Mouse (Mus musculus): ENCODE measurements around the gene Foxe1. TPM values are rescaled to one million over a fixed set of nuclear protein-coding genes. Genes with fewer than 3 reads are reported as not detected.

Gene Foxe1
- polyA plus RNA-seq, 1 experiment from 2014 or later, result not detected

DNA sequence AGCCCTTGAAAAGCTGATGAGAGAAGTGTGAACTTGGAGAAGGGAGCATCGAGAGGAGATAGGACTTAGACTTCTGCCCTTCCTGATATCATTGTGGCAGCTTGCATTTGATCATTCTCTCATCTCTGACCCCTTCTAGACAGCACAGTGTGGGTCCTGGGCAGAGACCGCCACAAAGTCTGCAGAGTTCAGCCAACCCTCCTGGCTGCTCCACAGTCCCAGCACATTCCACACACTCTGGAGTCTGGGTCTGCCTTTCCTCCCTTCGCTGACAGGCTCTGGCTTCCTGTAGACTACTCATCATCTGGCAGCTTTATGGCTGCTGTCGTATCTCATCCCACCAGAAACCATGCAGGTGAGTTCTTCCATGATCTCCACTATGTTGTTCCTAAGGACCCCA is 20.7 kb upstream of the Foxe1 start:
- 74% methylated on average over 4 of the region's 4 CpGs for WGBS
- no peaks in the 10 kb centered on the region for H3K9me3 ChIP-seq (ENCODE audit: control insufficient read depth, low read length)
- H3K27me3 ChIP-seq (ENCODE audit: control insufficient read depth, insufficient read depth, low read length), result no peaks in the 10 kb centered on the region
- H3K9ac ChIP-seq (replicated peaks; ENCODE audit: low read length), result no peak overlapping the region
- no peak overlapping the region for H3K4me2 ChIP-seq (ENCODE audit: low read length)
- H3K4me1 ChIP-seq (ENCODE audit: control insufficient read depth, insufficient read depth, low read length), result no peaks in the 10 kb centered on the region
- no peaks in the 10 kb centered on the region for H3K36me3 ChIP-seq (ENCODE audit: control insufficient read depth, insufficient read depth, low read length)
- no peak for ATAC-seq (ENCODE audit: low FRiP score, low TSS enrichment)
- no peak for DNase-seq
- no peak overlapping the region for H3K27ac ChIP-seq (replicated peaks; ENCODE audit: low read depth, low read length)
- H3K4me3 ChIP-seq (replicated peaks; ENCODE audit: low read depth, low read length), result no peak overlapping the region

- H3K27me3 ChIP-seq (ENCODE audit: control insufficient read depth, insufficient read depth, low read length), result no peaks in the 10 kb centered on the region
- no peak overlapping the region for H3K9ac ChIP-seq (replicated peaks; ENCODE audit: low read length)
- no peaks in the 10 kb centered on the region for H3K9me3 ChIP-seq (ENCODE audit: control insufficient read depth, low read length)
- H3K36me3 ChIP-seq (ENCODE audit: control insufficient read depth, insufficient read depth, low read length), result no peaks in the 10 kb centered on the region
- no peak overlapping the region for H3K4me3 ChIP-seq (replicated peaks; ENCODE audit: low read depth, low read length)
- H3K27ac ChIP-seq (replicated peaks; ENCODE audit: low read depth, low read length), result no peak overlapping the region
- WGBS, result 23% methylated on average over 3 of the region's 3 CpGs
- no peaks in the 10 kb centered on the region for H3K4me1 ChIP-seq (ENCODE audit: control insufficient read depth, insufficient read depth, low read length)
- ATAC-seq (ENCODE audit: low FRiP score, low TSS enrichment) (no peak), DNase-seq (no peak)
- H3K4me2 ChIP-seq (ENCODE audit: low read length), result no peak overlapping the region
Measured at GRCm38 (mm10) chr4:46328906-46329305, 14.5 kb upstream of the Foxe1 start.

- ATAC-seq (ENCODE audit: low FRiP score, low TSS enrichment), result no peak
Measured at GRCm38 (mm10) chr4:46335846-46336245, 7.6 kb upstream of the Foxe1 start.

GRCm38 (mm10) chr4:46337990-46338389 is 5.4 kb upstream of the Foxe1 start:
- WGBS, result 3% methylated on average over 3 of the region's 3 CpGs
- DNase-seq, result no peak
- Histone ChIP-seq H3K4me2 (ENCODE audit: low read length) (no peak overlapping the region), H3K27ac (replicated peaks; ENCODE audit: low read depth, low read length) (no peak overlapping the region), H3K36me3 (ENCODE audit: control insufficient read depth, insufficient read depth, low read length) (no peaks in the 10 kb centered on the region), H3K27me3 (ENCODE audit: control insufficient read depth, insufficient read depth, low read length) (peaks cover 65% of the 10 kb centered on the region), H3K9me3 (ENCODE audit: control insufficient read depth, low read length) (no peaks in the 10 kb centered on the region), H3K4me3 (replicated peaks; ENCODE audit: low read depth, low read length) (no peak overlapping the region), H3K4me1 (ENCODE audit: control insufficient read depth, insufficient read depth, low read length) (no peaks in the 10 kb centered on the region), H3K9ac (replicated peaks; ENCODE audit: low read length) (no peak overlapping the region)
- no peak for ATAC-seq (ENCODE audit: low FRiP score, low TSS enrichment)

More at GRCm38 (mm10) chr4:46335846-46336245, 7.6 kb upstream of the Foxe1 start:
- Histone ChIP-seq H3K4me2 (ENCODE audit: low read length) (no peak overlapping the region), H3K4me3 (replicated peaks; ENCODE audit: low read depth, low read length) (no peak overlapping the region), H3K27ac (replicated peaks; ENCODE audit: low read depth, low read length) (no peak overlapping the region), H3K9me3 (ENCODE audit: control insufficient read depth, low read length) (no peaks in the 10 kb centered on the region), H3K9ac (replicated peaks; ENCODE audit: low read length) (no peak overlapping the region), H3K4me1 (ENCODE audit: control insufficient read depth, insufficient read depth, low read length) (no peaks in the 10 kb centered on the region), H3K36me3 (ENCODE audit: control insufficient read depth, insufficient read depth, low read length) (no peaks in the 10 kb centered on the region), H3K27me3 (ENCODE audit: control insufficient read depth, insufficient read depth, low read length) (peaks cover 44% of the 10 kb centered on the region)
- DNase-seq, result no peak
- WGBS, result 30% methylated on average over 1 of the region's 1 CpGs

GRCm38 (mm10) chr4:46339026-46339425 is 4.4 kb upstream of the Foxe1 start:
- no peak overlapping the region for H3K9ac ChIP-seq (replicated peaks; ENCODE audit: low read length)
- H3K4me1 ChIP-seq (ENCODE audit: control insufficient read depth, insufficient read depth, low read length), result no peaks in the 10 kb centered on the region
- no peaks in the 10 kb centered on the region for H3K36me3 ChIP-seq (ENCODE audit: control insufficient read depth, insufficient read depth, low read length)
- no peaks in the 10 kb centered on the region for H3K9me3 ChIP-seq (ENCODE audit: control insufficient read depth, low read length)
- peaks cover 76% of the 10 kb centered on the region for H3K27me3 ChIP-seq (ENCODE audit: control insufficient read depth, insufficient read depth, low read length)
- H3K27ac ChIP-seq (replicated peaks; ENCODE audit: low read depth, low read length), result no peak overlapping the region
- ATAC-seq (ENCODE audit: low FRiP score, low TSS enrichment) (no peak), DNase-seq (no peak)
- no peak overlapping the region for H3K4me3 ChIP-seq (replicated peaks; ENCODE audit: low read depth, low read length)
- 9% methylated on average over 10 of the region's 10 CpGs for WGBS
- H3K4me2 ChIP-seq (ENCODE audit: low read length), result no peak overlapping the region

- no peaks in the 10 kb centered on the region for H3K36me3 ChIP-seq (ENCODE audit: control insufficient read depth, insufficient read depth, low read length)
- WGBS, result under 1% methylated on average over 26 of the region's 26 CpGs
- DNase-seq, result peak; percentile 28
Measured at GRCm38 (mm10) chr4:46339584-46339983, 3.8 kb upstream of the Foxe1 start.

DNA sequence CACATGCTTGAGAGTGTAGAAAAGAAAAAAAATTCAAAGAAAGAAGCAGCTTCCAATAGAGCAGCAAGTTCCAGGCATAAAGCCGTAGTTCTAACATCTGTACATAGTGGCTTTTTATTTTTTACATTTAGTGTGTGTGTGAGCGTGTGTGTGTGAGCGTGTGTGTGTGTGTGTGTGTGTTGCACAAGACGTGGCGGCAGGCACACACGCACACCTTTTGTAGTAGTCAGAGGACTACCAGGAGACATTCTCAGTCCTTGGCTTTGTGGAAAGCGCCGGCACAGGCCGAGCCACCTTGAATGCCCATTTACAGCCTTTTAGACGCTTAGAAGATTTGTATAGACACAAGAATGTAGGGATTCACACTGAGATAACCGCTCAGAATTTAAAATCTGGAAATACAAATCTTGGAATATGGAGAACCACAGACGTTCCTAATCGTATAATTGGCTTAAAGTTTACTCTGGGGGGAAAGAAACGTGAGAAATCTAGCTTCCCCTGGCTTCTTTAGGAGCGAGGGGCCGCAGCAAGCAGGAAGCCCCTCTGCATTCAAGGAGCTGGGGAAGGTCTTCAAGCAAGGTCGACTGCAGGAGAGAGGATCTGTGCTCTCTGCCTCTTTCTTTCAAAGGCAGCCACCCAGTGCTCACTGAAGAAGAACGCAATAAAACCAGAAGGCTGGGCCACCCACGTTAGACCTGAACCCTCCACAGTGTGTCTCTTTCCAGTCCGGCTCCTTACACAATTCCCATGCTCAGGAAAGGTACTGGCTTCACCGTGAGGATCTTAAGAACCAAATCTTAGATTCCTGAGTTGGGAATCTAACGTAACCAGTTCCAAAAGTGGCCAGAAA is 1.4 kb upstream of the Foxe1 start:
- H3K27ac ChIP-seq (replicated peaks; ENCODE audit: low read depth, low read length), result no peak overlapping the region
- no peak overlapping the region for H3K4me2 ChIP-seq (ENCODE audit: low read length)
- no peaks in the 10 kb centered on the region for H3K4me1 ChIP-seq (ENCODE audit: control insufficient read depth, insufficient read depth, low read length)
- ATAC-seq (ENCODE audit: low FRiP score, low TSS enrichment), result no peak
- no peaks in the 10 kb centered on the region for H3K9me3 ChIP-seq (ENCODE audit: control insufficient read depth, low read length)
- peaks cover 97% of the 10 kb centered on the region for H3K27me3 ChIP-seq (ENCODE audit: control insufficient read depth, insufficient read depth, low read length)
- 5% methylated on average over 22 of the region's 22 CpGs for WGBS
- no peaks in the 10 kb centered on the region for H3K36me3 ChIP-seq (ENCODE audit: control insufficient read depth, insufficient read depth, low read length)
- peak; percentile 19 for DNase-seq
- no peak overlapping the region for H3K9ac ChIP-seq (replicated peaks; ENCODE audit: low read length)
- H3K4me3 ChIP-seq (replicated peaks; ENCODE audit: low read depth, low read length), result no peak overlapping the region

More at GRCm38 (mm10) chr4:46339584-46339983, 3.8 kb upstream of the Foxe1 start:
- H3K4me3 ChIP-seq (replicated peaks; ENCODE audit: low read depth, low read length), result no peak overlapping the region
- ATAC-seq (ENCODE audit: low FRiP score, low TSS enrichment), result no peak
- H3K4me2 ChIP-seq (ENCODE audit: low read length), result no peak overlapping the region
- peaks cover 81% of the 10 kb centered on the region for H3K27me3 ChIP-seq (ENCODE audit: control insufficient read depth, insufficient read depth, low read length)
- no peaks in the 10 kb centered on the region for H3K4me1 ChIP-seq (ENCODE audit: control insufficient read depth, insufficient read depth, low read length)
- no peak overlapping the region for H3K9ac ChIP-seq (replicated peaks; ENCODE audit: low read length)
- H3K27ac ChIP-seq (replicated peaks; ENCODE audit: low read depth, low read length), result no peak overlapping the region
- H3K9me3 ChIP-seq (ENCODE audit: control insufficient read depth, low read length), result no peaks in the 10 kb centered on the region

DNA sequence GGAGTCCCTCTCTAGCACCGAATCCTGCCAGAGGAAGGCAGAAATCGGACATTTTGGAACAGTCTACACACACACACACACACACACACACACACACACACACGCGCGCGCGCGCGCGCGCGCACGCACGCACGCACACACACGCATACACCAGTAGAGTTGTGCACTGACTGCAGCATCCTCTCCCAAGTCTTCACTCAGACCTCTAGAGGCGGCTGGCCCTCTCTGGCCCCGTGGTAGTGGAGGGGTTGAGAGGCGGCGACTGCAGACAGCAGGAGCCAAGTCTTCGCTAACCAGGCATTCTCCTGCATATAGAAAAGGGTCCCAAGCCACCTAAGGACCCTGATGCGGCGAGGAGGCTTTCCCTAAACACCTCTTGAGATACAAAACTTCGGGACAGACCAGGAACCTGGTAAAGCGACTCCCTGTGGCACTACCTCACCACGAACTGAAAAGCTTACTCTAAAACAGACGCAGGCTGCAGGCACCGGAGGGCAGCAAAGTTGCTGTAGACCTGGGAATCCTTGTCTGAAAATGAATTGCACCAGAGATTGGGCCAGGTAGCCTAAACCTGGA is 610 bp upstream of the Foxe1 start:
- Histone ChIP-seq H3K4me1 (ENCODE audit: control insufficient read depth, insufficient read depth, low read length) (no peaks in the 10 kb centered on the region), H3K4me3 (replicated peaks; ENCODE audit: low read depth, low read length) (no peak overlapping the region), H3K9me3 (ENCODE audit: control insufficient read depth, low read length) (no peaks in the 10 kb centered on the region), H3K9ac (replicated peaks; ENCODE audit: low read length) (no peak overlapping the region), H3K4me2 (ENCODE audit: low read length) (peak overlapping the region; percentile 15; the same call in 1 of the 2 replicates), H3K36me3 (ENCODE audit: control insufficient read depth, insufficient read depth, low read length) (no peaks in the 10 kb centered on the region), H3K27ac (replicated peaks; ENCODE audit: low read depth, low read length) (no peak overlapping the region), H3K27me3 (ENCODE audit: control insufficient read depth, insufficient read depth, low read length) (peaks cover 97% of the 10 kb centered on the region)
- DNase-seq (peak; percentile 46), ATAC-seq (ENCODE audit: low FRiP score, low TSS enrichment) (no peak; the same call in 1 of the 2 replicates)
- under 1% methylated on average over 28 of the region's 28 CpGs for WGBS

- Histone ChIP-seq H3K27ac (replicated peaks; ENCODE audit: low read depth, low read length) (no peak overlapping the region), H3K9me3 (ENCODE audit: control insufficient read depth, low read length) (no peaks in the 10 kb centered on the region), H3K4me2 (ENCODE audit: low read length) (peak overlapping the region; percentile 43), H3K9ac (replicated peaks; ENCODE audit: low read length) (no peak overlapping the region), H3K4me1 (ENCODE audit: control insufficient read depth, insufficient read depth, low read length) (no peaks in the 10 kb centered on the region), H3K36me3 (ENCODE audit: control insufficient read depth, insufficient read depth, low read length) (no peaks in the 10 kb centered on the region), H3K27me3 (ENCODE audit: control insufficient read depth, insufficient read depth, low read length) (peaks cover 95% of the 10 kb centered on the region), H3K4me3 (replicated peaks; ENCODE audit: low read depth, low read length) (peak overlapping the region; percentile 34)
- under 1% methylated on average over 51 of the region's 51 CpGs for WGBS
- peak; percentile 71 for DNase-seq
- no peak for ATAC-seq (ENCODE audit: low FRiP score, low TSS enrichment)
Measured at GRCm38 (mm10) chr4:46344288-46344687, 879 bp downstream of the Foxe1 start.

Data from midbrain, embryonic 14.5 days (tissue).